Mouse (Mus musculus): ENCODE results near the gene Tpcn2. TPM values are rescaled to one million over a fixed set of nuclear protein-coding genes. Genes with fewer than 3 reads are reported as not detected.

The Tpcn2 gene
- 6.9 and 7.3 TPM in 2 replicates for total RNA-seq (2012; rRNA removed)
- 3.7 TPM in 2 replicates for total RNA-seq (2014; rRNA removed)
- polyA plus RNA-seq (2012; ENCODE audit: insufficient read length, low read depth) = 7.2 and 7.9 TPM in 2 replicates

DNA sequence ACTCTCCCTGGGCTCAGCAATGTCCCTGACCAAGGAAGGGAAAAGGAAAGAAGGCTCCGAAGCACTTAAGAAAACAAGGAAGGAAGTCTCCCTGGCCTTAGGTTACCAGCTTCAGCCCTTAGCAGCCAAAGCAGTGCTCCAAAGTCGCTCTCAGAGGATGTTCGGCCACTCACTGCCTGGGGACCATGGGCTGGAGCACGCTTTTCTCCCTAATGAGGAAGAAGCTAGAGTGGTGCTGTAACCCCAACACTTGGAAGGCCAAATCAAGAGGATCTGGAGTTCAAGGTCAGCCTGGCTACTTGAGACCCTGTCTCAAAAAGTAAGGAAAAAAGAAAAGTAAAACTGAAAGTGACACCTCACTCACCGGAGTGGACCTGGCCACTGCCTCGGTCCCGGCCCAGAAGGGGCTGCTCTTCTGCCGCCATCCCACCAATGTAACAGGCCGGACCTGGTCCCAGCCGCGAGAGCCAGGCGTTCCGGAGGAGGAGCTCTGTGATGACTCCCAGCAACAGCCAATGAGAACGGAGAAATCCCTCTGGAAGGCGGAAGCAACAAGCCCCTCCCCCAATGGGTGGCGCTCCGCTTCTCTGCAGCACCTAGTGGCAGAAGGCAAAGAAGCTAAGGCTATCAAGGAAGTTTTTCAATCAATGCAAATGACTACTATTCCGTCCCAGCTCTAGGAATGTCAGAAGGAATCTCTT lies at the start of gene Tpcn2:
TSS of gene Tpcn2 (minus strand) at position 525 of the 701 bp plus-strand sequence.
- peak; percentile 96 for DNase-seq (ENCODE audit: extremely low read depth)
- peaks cover 7% of the 10 kb centered on the region for H3K27me3 ChIP-seq (replicated peaks)
- H3K9ac ChIP-seq (ENCODE audit: insufficient read depth, low read depth) = peak within 1 kb of the TSS; percentile 87
- H3K36me3 ChIP-seq (replicated peaks in 1 of 2; ENCODE audit: control insufficient read depth in 1 of 2, insufficient read depth in 1 of 2, low read length in 1 of 2) = peaks cover 18 to 24% of the 10 kb centered on the region in 2 experiments
- H3K4me1 ChIP-seq (ENCODE audit: control insufficient read depth in 1 of 2, insufficient read depth in 2 of 2) = peaks cover 7 to 31% of the 10 kb centered on the region in 2 experiments
- no peaks in the 10 kb centered on the region for H3K79me2 ChIP-seq (replicated peaks; ENCODE audit: control insufficient read depth, extremely low read depth, insufficient read depth, poor library complexity, severe bottlenecking)
- no peak within 1 kb of the TSS for H3K27ac ChIP-seq (ENCODE audit: insufficient read depth, low read depth)
- in situ Hi-C loops (cut with MboI; ENCODE audit: low pct_ligation_motif_present, low pct_unique_long_range_greater_than_20kb, low sequenced_read_pairs) = no loop called here
- no peaks in the 10 kb centered on the region for H3K9me3 ChIP-seq (replicated peaks; ENCODE audit: low read length)
- peak within 1 kb of the TSS; percentile 84 for H3K4me2 ChIP-seq (ENCODE audit: insufficient read depth, low read depth, poor library complexity, severe bottlenecking)
- TF ChIP-seq E2F4 (IDR thresholded peaks at IDR 0.05; ENCODE audit: insufficient replicate concordance, low read depth, low read length) = no peak
- TF ChIP-seq MAX (IDR thresholded peaks at IDR 0.05; ENCODE audit: low read length) = no peak
- TF ChIP-seq USF1 (IDR thresholded peaks at IDR 0.05; ENCODE audit: low read depth, low read length) = no peak
- peak; percentile 11; the same call in 1 of the 2 replicates for TF ChIP-seq IRF4 (IDR thresholded peaks at IDR 0.05; ENCODE audit: low read depth, low read length)
- no peak for TF ChIP-seq MAFK (IDR thresholded peaks at IDR 0.05; ENCODE audit: insufficient replicate concordance, low read length)
- TF ChIP-seq USF2 (conservative IDR thresholded peaks at IDR 0.05; ENCODE audit: low read depth, low read length) = no peak
- no peak for TF ChIP-seq GABPA (IDR thresholded peaks at IDR 0.05; ENCODE audit: insufficient replicate concordance, low read depth, low read length)
- peak; percentile 27 for TF ChIP-seq SMC3 (IDR thresholded peaks at IDR 0.05; ENCODE audit: low read depth, low read length)
- no peak; the same call in 1 of the 2 replicates for TF ChIP-seq MEF2A (IDR thresholded peaks at IDR 0.05; ENCODE audit: borderline replicate concordance, low read depth, low read length)
- TF ChIP-seq POLR2AphosphoS2 (IDR thresholded peaks at IDR 0.05; ENCODE audit: low read depth, low read length) = 0 out of 2 replicates have a peak, but pooled peaks have one; percentile 32
- TF ChIP-seq TBP (conservative IDR thresholded peaks at IDR 0.05; ENCODE audit: low read depth, low read length) = 0 out of 2 replicates have a peak, but pooled peaks have one; percentile 18
- TF ChIP-seq ETS1 (conservative IDR thresholded peaks at IDR 0.05; ENCODE audit: low read depth, low read length) = no peak
- no peak for TF ChIP-seq ZKSCAN1 (IDR thresholded peaks at IDR 0.05; ENCODE audit: borderline replicate concordance, low read depth, low read length)
- no peak for TF ChIP-seq BHLHE40 (IDR thresholded peaks at IDR 0.05; ENCODE audit: low read depth, low read length)
- TF ChIP-seq ZNF384 (IDR thresholded peaks at IDR 0.05; ENCODE audit: low read depth, low read length) = no peak
- no peak for TF ChIP-seq EP300 (IDR thresholded peaks at IDR 0.05; ENCODE audit: low read length)
- peak in 1 of 2 experiments; percentile 56; a peak in 2 of 4 replicates for TF ChIP-seq CTCF (conservative IDR thresholded peaks at IDR 0.05 in 1 of 2, IDR thresholded peaks at IDR 0.05 in 1 of 2; ENCODE audit: low read depth in 2 of 2, low read length in 2 of 2)
- TF ChIP-seq JUN (IDR thresholded peaks at IDR 0.05; ENCODE audit: insufficient read depth, low read depth, low read length) = no peak
- no peak for TF ChIP-seq ZC3H11A (IDR thresholded peaks at IDR 0.05; ENCODE audit: low read depth, low read length)
- TF ChIP-seq MYC (IDR thresholded peaks at IDR 0.05; ENCODE audit: low read depth, low read length) = no peak
- no peak for TF ChIP-seq JUND (conservative IDR thresholded peaks at IDR 0.05; ENCODE audit: low read depth, low read length)
- TF ChIP-seq NELFE (IDR thresholded peaks at IDR 0.05; ENCODE audit: low read depth, low read length) = peak; percentile 92
- TF ChIP-seq RCOR1 (conservative IDR thresholded peaks at IDR 0.05; ENCODE audit: low read depth, low read length) = no peak
- TF ChIP-seq CHD2 (IDR thresholded peaks at IDR 0.05; ENCODE audit: low read length) = peak; percentile 68; the same call in 1 of the 2 replicates
- no peak; the same call in 1 of the 2 replicates for TF ChIP-seq HCFC1 (IDR thresholded peaks at IDR 0.05; ENCODE audit: low read depth, low read length)
- no peak for TF ChIP-seq NRF1 (IDR thresholded peaks at IDR 0.05; ENCODE audit: low read depth, low read length)
- 0 out of 2 replicates have a peak, but pooled peaks have one; percentile 36 for TF ChIP-seq MAZ (IDR thresholded peaks at IDR 0.05; ENCODE audit: low read depth, low read length)
- peak; percentile 81 for TF ChIP-seq POLR2A (IDR thresholded peaks at IDR 0.05; ENCODE audit: low read depth, low read length)
- TF ChIP-seq MXI1 (IDR thresholded peaks at IDR 0.05; ENCODE audit: low read depth, low read length) = peak; percentile 31; the same call in 1 of the 2 replicates
- no peak for TF ChIP-seq CHD1 (IDR thresholded peaks at IDR 0.05; ENCODE audit: low read depth, low read length)
- no peak for TF ChIP-seq PAX5 (IDR thresholded peaks at IDR 0.05; ENCODE audit: low read length)
- TF ChIP-seq RAD21 (IDR thresholded peaks at IDR 0.05; ENCODE audit: low read depth, low read length) = peak; percentile 7
- no peak for TF ChIP-seq UBTF (IDR thresholded peaks at IDR 0.05; ENCODE audit: low read depth, low read length)
- TF ChIP-seq ELF1 (IDR thresholded peaks at IDR 0.05; ENCODE audit: low read depth, low read length) = peak; percentile 91
- no peak for TF ChIP-seq KAT2A (IDR thresholded peaks at IDR 0.05; ENCODE audit: insufficient replicate concordance, low read length)
- peak; percentile 75 for TF ChIP-seq TCF12 (IDR thresholded peaks at IDR 0.05; ENCODE audit: low read depth, low read length)
- TF ChIP-seq SIN3A (IDR thresholded peaks at IDR 0.05; ENCODE audit: low read length) = peak; percentile 75
- TF ChIP-seq ZMIZ1 (IDR thresholded peaks at IDR 0.05; ENCODE audit: low read depth, low read length) = peak; percentile 86
- peak within 1 kb of the TSS; percentile 72 to 94 (median 82) for H3K4me3 ChIP-seq (replicated peaks in 1 of 3; ENCODE audit: low read depth in 2 of 3, low read length in 2 of 3, poor library complexity in 1 of 3)
- dilution Hi-C loops (cut with MboI; ENCODE audit: extremely low pct_ligation_motif_present, extremely low pct_unique_long_range_greater_than_20kb, low sequenced_read_pairs) = no loop called here

All from CH12.LX (cell line).